Mouse (Mus musculus) MEL (cell line): ENCODE measurements at regions not wholly inside any gene's neighbourhood (a gene's known extent, or its start where the extent isn't known, plus 50 kb on each side); places are given as distances from the start of the nearest gene placed in this dataset.

ENCODE experiments used
- DNase-seq: peaks from one replicate; pipeline ENCODE4 v3.0.0; 2011; ENCODE audit warnings: low read depth, low spot score
- H3K27ac ChIP-seq: 2 replicates; pipeline ENCODE4 v1.5.1; 2012; ENCODE audit warnings: low read depth, mild to moderate bottlenecking, control low read depth, low read length, moderate library complexity; ENCODE audit not compliant: control insufficient read depth
- H3K27me3 ChIP-seq, 2 experiments: fragments of 150-350 bp in 1 of 2; sonication (generic) in 1 of 2; 2 replicates each; pipeline ENCODE4 v1.6.1; 2012; ENCODE audit warnings: low read length in 2 of 2, mild to moderate bottlenecking in 2 of 2, improper control_type of control experiment in 1 of 2, moderate library complexity in 1 of 2; ENCODE audit not compliant: insufficient read depth in 2 of 2, control insufficient read depth in 1 of 2
- H3K36me3 ChIP-seq, 2 experiments: 2 replicates each; pipeline ENCODE4 v1.6.1; 2012 to 2014; ENCODE audit warnings: low read length in 2 of 2, improper control_type of control experiment in 1 of 2, inconsistent platforms in 1 of 2, mild to moderate bottlenecking in 1 of 2; ENCODE audit not compliant: insufficient read depth in 2 of 2, control insufficient read depth in 1 of 2
- H3K4me1 ChIP-seq, 2 experiments: fragments of 150-350 bp in 1 of 2; sonication (generic) in 1 of 2; 2 replicates each; pipeline ENCODE4 v1.6.1; 2012; ENCODE audit warnings: low read length in 2 of 2, improper control_type of control experiment in 1 of 2, mild to moderate bottlenecking in 1 of 2; ENCODE audit not compliant: insufficient read depth in 2 of 2, control insufficient read depth in 1 of 2
- H3K4me3 ChIP-seq, 2 experiments: fragments of 150-350 bp in 1 of 2; sonication (generic) in 1 of 2; 2 replicates each; pipeline ENCODE4 v1.5.1; 2012; ENCODE audit warnings: low read depth in 2 of 2, low read length in 2 of 2, mild to moderate bottlenecking in 2 of 2, moderate library complexity in 2 of 2, control low read depth in 1 of 2, improper control_type of control experiment in 1 of 2; ENCODE audit not compliant: control insufficient read depth in 1 of 2, insufficient read depth in 1 of 2
- H3K79me2 ChIP-seq: 2 replicates; pipeline ENCODE4 v1.6.1; 2012; ENCODE audit warnings: mild to moderate bottlenecking, low read length, moderate library complexity; ENCODE audit not compliant: control insufficient read depth, poor library complexity, insufficient read depth
- H3K9ac ChIP-seq: 2 replicates; pipeline ENCODE4 v1.6.1; 2012; ENCODE audit warnings: low read depth, mild to moderate bottlenecking, control low read depth, low read length, moderate library complexity; ENCODE audit not compliant: control insufficient read depth, poor library complexity, severe bottlenecking
- H3K9me3 ChIP-seq: fragments of 150-350 bp; sonication (generic); replicated peaks from 2 replicates; pipeline ENCODE4 v1.6.1; 2012; ENCODE audit warnings: mild to moderate bottlenecking, low read length, improper control_type of control experiment, moderate library complexity; ENCODE audit not compliant: insufficient read depth
- CHD1 ChIP-seq: IDR thresholded peaks from 2 replicates; pipeline ENCODE4 v1.6.1; 2012; ENCODE audit warnings: low read depth, mild to moderate bottlenecking, inconsistent platforms, low read length, improper control_type of control experiment
- EP300 ChIP-seq, 2 experiments: IDR thresholded peaks; 2 replicates each; pipeline ENCODE4 v1.6.1; 2011; ENCODE audit warnings: improper control_type of control experiment in 2 of 2, low read length in 2 of 2, low read depth in 1 of 2, mild to moderate bottlenecking in 1 of 2
- ETS1 ChIP-seq: IDR thresholded peaks from 2 replicates; pipeline ENCODE4 v1.6.1; 2012; ENCODE audit warnings: low read depth, mild to moderate bottlenecking, inconsistent platforms, low read length, improper control_type of control experiment, moderate library complexity
- GATA1 ChIP-seq: IDR thresholded peaks from 2 replicates; pipeline ENCODE4 v1.6.1; 2011; ENCODE audit warnings: low read depth, low read length, improper control_type of control experiment
- JUND ChIP-seq: IDR thresholded peaks from 2 replicates; pipeline ENCODE4 v1.6.1; 2011; ENCODE audit warnings: low read depth, mild to moderate bottlenecking, improper control_type of control experiment, low read length
- KAT2A ChIP-seq: conservative IDR thresholded peaks from 2 replicates; pipeline ENCODE4 v1.6.1; 2012; ENCODE audit warnings: low read depth, low read length, improper control_type of control experiment, inconsistent platforms
- MAX ChIP-seq: IDR thresholded peaks from 2 replicates; pipeline ENCODE4 v1.6.1; 2011; ENCODE audit warnings: low read length, improper control_type of control experiment
- MEF2A ChIP-seq: IDR thresholded peaks from 2 replicates; pipeline ENCODE4 v1.6.1; 2014; ENCODE audit warnings: low read depth, mild to moderate bottlenecking, inconsistent platforms, low read length, improper control_type of control experiment; ENCODE audit not compliant: poor library complexity, insufficient replicate concordance, severe bottlenecking; ENCODE audit errors: extremely low read depth
- NRF1 ChIP-seq: IDR thresholded peaks from 2 replicates; pipeline ENCODE4 v1.6.1; 2014; ENCODE audit warnings: low read depth, mild to moderate bottlenecking, inconsistent platforms, low read length, improper control_type of control experiment, moderate library complexity; ENCODE audit not compliant: poor library complexity, insufficient read depth, severe bottlenecking
- POLR2A ChIP-seq, 2 experiments: IDR thresholded peaks; 2 replicates each; pipeline ENCODE4 v1.6.1; 2011 to 2012; ENCODE audit warnings: low read length in 2 of 2, mild to moderate bottlenecking in 2 of 2, control low read depth in 1 of 2, improper control_type of control experiment in 1 of 2, low read depth in 1 of 2, moderate library complexity in 1 of 2; ENCODE audit not compliant: control insufficient read depth in 1 of 2, insufficient read depth in 1 of 2, poor library complexity in 1 of 2
- POLR2AphosphoS2 ChIP-seq: IDR thresholded peaks from 2 replicates; pipeline ENCODE4 v1.6.1; 2011; ENCODE audit warnings: low read length, improper control_type of control experiment
- POLR2AphosphoS5 ChIP-seq: IDR thresholded peaks from 2 replicates; pipeline ENCODE4 v1.6.1; 2012; ENCODE audit warnings: low read depth, borderline replicate concordance, mild to moderate bottlenecking, inconsistent platforms, low read length, moderate library complexity, mixed read lengths
- SMC3 ChIP-seq: IDR thresholded peaks from 2 replicates; pipeline ENCODE4 v1.6.1; 2011; ENCODE audit warnings: low read depth, low read length, improper control_type of control experiment
- TAL1 ChIP-seq: IDR thresholded peaks from 2 replicates; pipeline ENCODE4 v1.6.1; 2012; ENCODE audit warnings: mild to moderate bottlenecking, inconsistent platforms, low read length, moderate library complexity, mixed read lengths
- TCF12 ChIP-seq: IDR thresholded peaks from 2 replicates; pipeline ENCODE4 v1.6.1; 2014; ENCODE audit warnings: low read depth, mild to moderate bottlenecking, inconsistent platforms, low read length, improper control_type of control experiment, moderate library complexity
- UBTF ChIP-seq: IDR thresholded peaks from 2 replicates; pipeline ENCODE4 v1.6.1; 2012; ENCODE audit warnings: low read depth, mild to moderate bottlenecking, inconsistent platforms, low read length, improper control_type of control experiment, moderate library complexity, borderline replicate concordance; ENCODE audit not compliant: insufficient read depth
- ZKSCAN1 ChIP-seq: IDR thresholded peaks from 2 replicates; pipeline ENCODE4 v1.6.1; 2012; ENCODE audit warnings: low read depth, mild to moderate bottlenecking, inconsistent platforms, low read length, improper control_type of control experiment, moderate library complexity

- DNase-seq, result no peak
- no peaks in the 10 kb centered on the region for H3K79me2 ChIP-seq
- H3K9me3 ChIP-seq, result no peaks in the 10 kb centered on the region
- TF ChIP-seq SMC3 (no peak), TCF12 (no peak), CHD1 (no peak)
- no peaks in the 10 kb centered on the region for H3K27me3 ChIP-seq
- no peaks in the 10 kb centered on the region for H3K4me1 ChIP-seq
- H3K9ac ChIP-seq, result no peak overlapping the region
- no peaks in the 10 kb centered on the region for H3K36me3 ChIP-seq
- H3K4me3 ChIP-seq, result no peak overlapping the region
- no peak overlapping the region for H3K27ac ChIP-seq
These were observed 321.7 kb upstream of the Spred2 start for GRCm38 (mm10) chr11:19602496-19602895.

DNA sequence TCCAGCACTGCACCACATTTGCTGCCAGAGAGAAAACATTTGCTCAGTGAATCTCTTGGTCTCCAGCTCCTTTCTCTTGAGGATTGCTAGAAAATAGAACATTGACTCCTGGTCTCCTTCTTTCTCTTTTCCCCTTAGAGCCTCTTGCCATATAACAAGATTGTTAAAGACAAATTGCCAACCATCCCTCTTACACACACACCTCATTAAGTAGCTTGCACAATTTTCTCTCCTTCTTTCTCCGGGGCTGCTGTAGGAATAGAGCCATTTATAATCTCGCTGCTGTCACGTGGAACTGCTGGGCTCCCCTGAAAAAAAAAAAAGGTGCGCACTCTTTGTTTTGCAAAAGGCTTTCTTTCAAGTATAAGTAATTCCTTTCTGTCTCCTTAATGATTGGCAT is 318.6 kb upstream of the Spred2 start:
- Histone ChIP-seq H3K36me3 (no peaks in the 10 kb centered on the region), H3K27me3 (no peaks in the 10 kb centered on the region), H3K79me2 (no peaks in the 10 kb centered on the region)
- no peak for TF ChIP-seq GATA1
- TF ChIP-seq TCF12, result no peak
- TF ChIP-seq TAL1, result no peak
- no peak for TF ChIP-seq POLR2AphosphoS2
- no peak for TF ChIP-seq EP300 (IDR thresholded peaks at IDR 0.05; ENCODE audit: low read depth in 1 of 2, low read length in 2 of 2)
- no peak for TF ChIP-seq SMC3
- no peak for TF ChIP-seq KAT2A
- no peak for TF ChIP-seq POLR2A (IDR thresholded peaks at IDR 0.05; ENCODE audit: control insufficient read depth in 1 of 2, insufficient read depth in 1 of 2, low read depth in 1 of 2, low read length in 2 of 2, poor library complexity in 1 of 2)
- no peak for TF ChIP-seq MEF2A
- no peak for TF ChIP-seq NRF1
- TF ChIP-seq JUND, result no peak
- TF ChIP-seq ZKSCAN1, result no peak
- TF ChIP-seq, all 39 proteins: peak for 0
- no peak for DNase-seq
- Histone ChIP-seq H3K4me3 (no peak overlapping the region), H3K9me3 (no peaks in the 10 kb centered on the region), H3K27ac (no peak overlapping the region), H3K4me1 (no peaks in the 10 kb centered on the region), H3K9ac (no peak overlapping the region)

DNA sequence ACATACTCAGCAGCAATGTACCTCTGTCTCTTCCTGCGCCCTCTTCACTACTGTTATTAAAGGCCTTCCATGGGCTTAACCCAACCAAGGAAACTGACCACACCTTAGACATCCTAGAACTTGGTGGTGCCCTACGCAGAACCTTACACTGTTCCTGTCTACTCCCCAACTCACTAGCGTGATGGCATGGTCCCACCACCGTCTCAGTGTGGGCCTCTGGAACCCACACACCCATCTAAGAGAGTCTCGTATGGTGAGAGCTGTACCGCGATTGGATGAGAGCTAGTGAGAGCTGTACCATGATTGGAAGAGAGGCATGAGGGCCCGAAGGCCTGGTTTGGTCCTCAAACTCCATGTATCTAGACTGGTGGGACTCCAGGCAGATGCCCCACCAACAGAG is 317.2 kb upstream of the Spred2 start:
- no peaks in the 10 kb centered on the region for H3K4me1 ChIP-seq
- TF ChIP-seq POLR2AphosphoS5 (no peak), ETS1 (no peak), POLR2AphosphoS2 (no peak), UBTF (no peak), MAX (no peak), MEF2A (no peak)
- no peaks in the 10 kb centered on the region; a peak in 1 of 4 replicates for H3K27me3 ChIP-seq
- H3K27ac ChIP-seq, result no peak overlapping the region
- no peak for DNase-seq
- H3K9ac ChIP-seq, result no peak overlapping the region
- no peaks in the 10 kb centered on the region for H3K9me3 ChIP-seq
- H3K79me2 ChIP-seq, result no peaks in the 10 kb centered on the region
- no peak overlapping the region for H3K4me3 ChIP-seq
- no peaks in the 10 kb centered on the region for H3K36me3 ChIP-seq
